Mouse (Mus musculus): ENCODE results near the gene Coa4.

Gene Coa4

GRCm38 (mm10) chr7:100536804-100537518 lies at the start of gene Coa4:
Gene Coa4, plus strand, starts transcription at chr7:100537071.
- peak; percentile 94 to 95 for DNase-seq (ENCODE audit: low spot score in 2 of 2)

DNA sequence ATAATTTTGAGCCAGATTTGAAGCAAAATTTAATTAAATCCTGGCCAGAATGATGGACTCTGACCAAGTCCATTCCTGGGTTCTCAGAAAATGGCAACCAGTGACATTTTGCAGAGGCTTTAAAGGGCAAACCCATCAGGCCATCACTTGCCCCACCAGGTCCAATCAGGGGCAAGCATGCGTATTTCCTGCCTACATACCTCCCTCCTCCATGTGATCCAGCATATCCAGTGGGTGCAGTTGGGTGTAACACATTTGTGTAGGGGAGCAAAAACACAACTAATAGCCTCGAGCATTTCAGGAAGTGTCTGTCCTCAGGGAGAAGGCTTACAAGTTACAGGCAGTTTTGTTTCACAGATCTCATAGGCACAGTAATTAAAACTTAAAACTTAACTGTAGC lies 49.6 kb upstream of the Coa4 start:
- no peak for DNase-seq (ENCODE audit: low spot score in 2 of 2)

DNA sequence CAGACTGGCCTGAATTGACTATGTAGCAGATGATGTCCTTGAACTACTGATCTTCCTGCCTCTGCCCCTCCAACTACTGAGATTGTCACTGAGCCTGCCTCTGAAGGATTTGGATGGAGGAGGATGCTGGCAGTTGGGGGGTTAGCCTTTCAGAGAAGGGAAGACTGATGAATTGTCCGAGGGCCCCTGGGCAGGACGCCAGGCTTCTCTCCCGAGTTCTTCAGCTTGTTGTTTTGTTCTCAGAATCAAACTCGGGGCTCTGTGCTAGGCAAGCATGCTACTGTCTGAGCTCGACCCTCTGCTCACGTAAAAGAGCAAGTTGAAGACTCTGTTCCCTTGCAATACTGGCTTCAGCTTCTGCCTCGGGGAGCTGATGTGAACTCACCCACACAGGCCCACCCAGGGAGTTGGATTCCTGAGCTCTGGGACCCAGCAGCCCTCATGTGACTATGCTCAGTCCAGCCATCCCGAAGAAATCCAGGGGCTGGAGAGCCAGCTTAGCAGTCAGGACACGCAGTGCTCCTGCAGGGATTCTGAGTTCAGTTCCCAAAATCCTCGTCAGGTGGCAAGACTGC lies 48.3 kb upstream of the Coa4 start:
- DNase-seq (ENCODE audit: low spot score in 2 of 2) = peak; percentile 60 to 72

GRCm38 (mm10) chr7:100492391-100493116 lies 44.3 kb upstream of the Coa4 start:
- DNase-seq (ENCODE audit: low spot score in 2 of 2) = no peak

GRCm38 (mm10) chr7:100493117-100493483 lies 43.8 kb upstream of the Coa4 start, which contains the start of gene Ucp2:
Gene Ucp2, plus strand, starts transcription at chr7:100493337.
- DNase-seq (ENCODE audit: low spot score in 2 of 2) = peak; percentile 67 to 71

- peak in 1 of 2 experiments; percentile 71 for DNase-seq (ENCODE audit: low spot score in 2 of 2)
Measured at GRCm38 (mm10) chr7:100493484-100494414, 43.1 kb upstream of the Coa4 start.

DNA sequence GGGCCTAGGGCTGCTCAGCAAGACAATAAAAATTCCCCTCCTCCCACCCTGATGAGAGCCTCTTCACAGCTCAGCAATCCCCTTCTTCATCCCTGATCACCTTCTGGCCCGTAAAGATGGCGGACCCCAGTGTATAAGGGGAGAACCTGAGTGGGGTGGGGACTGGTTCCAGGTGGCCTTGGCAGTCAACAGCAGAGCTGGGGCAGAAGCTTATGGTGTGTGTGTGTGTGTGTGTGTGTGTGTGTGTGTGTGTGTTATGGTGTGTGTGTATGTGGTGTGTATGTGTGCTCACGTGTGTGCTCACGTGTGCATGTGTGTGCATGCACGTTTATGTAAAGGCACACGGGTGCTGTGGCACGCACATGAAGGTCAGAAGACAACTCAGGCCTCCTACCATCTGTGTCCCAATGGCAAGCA lies 42.4 kb upstream of the Coa4 start:
- no peak for DNase-seq (ENCODE audit: low spot score in 2 of 2)

DNA sequence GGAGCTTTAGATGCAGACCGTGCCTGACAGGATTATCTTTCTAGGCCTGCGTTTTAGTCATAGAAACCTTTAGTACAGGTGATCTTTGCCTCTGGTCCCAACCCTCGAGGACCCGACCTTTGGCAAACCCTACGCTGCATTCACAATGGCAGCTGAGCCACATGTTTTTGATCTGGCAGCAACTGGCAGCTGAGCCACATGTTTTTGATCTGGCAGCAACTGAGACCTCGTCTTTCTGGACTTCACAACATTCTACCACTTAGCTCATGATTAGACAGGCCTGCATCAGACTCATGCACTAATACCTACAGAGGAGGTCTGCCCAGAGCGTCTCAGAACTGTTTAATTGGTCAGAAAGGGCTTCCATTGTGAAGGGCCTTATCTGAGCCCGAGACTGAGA lies 41.8 kb upstream of the Coa4 start:
- no peak for DNase-seq (ENCODE audit: low spot score in 2 of 2)

GRCm38 (mm10) chr7:100495581-100496251 lies 41.2 kb upstream of the Coa4 start:
- DNase-seq (ENCODE audit: low spot score in 2 of 2) = peak; percentile 85 to 92

GRCm38 (mm10) chr7:100496371-100496770 lies 40.5 kb upstream of the Coa4 start:
- DNase-seq (ENCODE audit: low spot score in 2 of 2) = no peak

GRCm38 (mm10) chr7:100496791-100497190 lies 40.1 kb upstream of the Coa4 start:
- no peak for DNase-seq (ENCODE audit: low spot score in 2 of 2)

DNA sequence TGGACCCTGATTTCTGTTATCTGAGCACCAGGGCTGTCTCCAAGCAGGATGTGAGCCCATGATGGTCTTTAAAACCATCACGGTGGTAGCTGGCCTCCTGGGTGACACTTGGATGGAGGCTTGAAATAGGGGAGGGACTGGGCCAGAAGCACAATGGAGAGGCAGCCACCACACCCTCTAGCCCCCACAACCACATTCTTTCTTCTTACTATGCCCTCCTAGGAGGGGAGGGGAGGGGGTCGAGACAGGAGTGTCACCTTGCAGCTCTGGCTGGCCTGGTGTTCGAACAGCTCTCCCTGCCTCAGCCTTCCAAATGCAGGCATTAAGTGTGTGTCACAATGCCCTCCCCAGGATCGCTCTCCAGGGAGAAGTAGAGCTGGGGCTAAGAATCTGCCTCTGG lies 39.5 kb upstream of the Coa4 start:
- no peak for DNase-seq (ENCODE audit: low spot score in 2 of 2)

DNA sequence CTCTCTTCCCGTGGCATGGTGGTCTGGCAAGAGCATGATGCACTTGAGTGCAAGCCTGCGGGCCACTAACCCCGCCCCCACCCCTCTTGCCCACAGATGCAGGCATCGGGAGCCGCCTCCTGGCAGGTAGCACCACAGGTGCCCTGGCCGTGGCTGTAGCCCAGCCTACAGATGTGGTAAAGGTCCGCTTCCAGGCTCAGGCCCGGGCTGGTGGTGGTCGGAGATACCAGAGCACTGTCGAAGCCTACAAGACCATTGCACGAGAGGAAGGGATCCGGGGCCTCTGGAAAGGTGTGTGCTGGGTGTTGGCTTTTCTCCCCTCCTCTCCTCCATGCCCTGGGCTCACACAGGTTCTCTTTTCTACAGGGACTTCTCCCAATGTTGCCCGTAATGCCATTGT lies 38.9 kb upstream of the Coa4 start:
- DNase-seq (ENCODE audit: low spot score in 2 of 2) = no peak

GRCm38 (mm10) chr7:100499465-100499864 lies 37.4 kb upstream of the Coa4 start:
- no peak for DNase-seq (ENCODE audit: low spot score in 2 of 2)

DNA sequence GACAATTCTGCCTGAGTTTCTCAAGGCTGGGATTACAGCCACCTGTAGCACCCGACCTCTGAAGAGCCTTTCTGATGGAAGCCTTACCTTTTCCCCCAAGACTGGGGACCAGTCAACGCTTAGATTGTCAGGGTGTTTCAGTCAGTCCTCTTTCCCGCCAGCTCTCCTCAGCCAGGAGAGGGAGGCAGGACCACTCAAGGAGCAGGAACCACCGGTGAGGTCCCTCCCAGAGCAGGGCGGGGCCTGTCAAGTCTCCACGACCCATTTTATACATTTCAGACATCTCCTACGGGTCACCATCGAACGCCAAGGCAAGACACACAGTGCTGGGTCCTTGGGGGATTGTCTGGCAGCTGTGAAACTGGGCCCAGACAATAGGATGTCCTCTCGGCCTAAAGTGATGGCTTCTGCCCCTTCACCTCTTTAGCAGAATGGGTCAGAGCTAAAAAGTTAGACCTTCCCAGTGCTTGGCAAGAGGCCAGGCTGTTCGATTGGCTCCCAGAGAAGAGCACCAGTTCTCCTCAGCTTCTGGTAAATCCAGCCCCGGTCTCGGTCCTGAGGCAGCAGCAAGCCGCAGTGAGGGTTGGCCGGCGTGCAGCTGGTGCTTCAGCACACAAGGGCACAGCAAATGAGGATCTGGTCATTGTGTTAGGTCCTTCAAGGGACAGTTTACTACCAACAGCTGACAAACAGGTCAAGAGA lies 36.4 kb upstream of the Coa4 start:
- no peak for DNase-seq (ENCODE audit: low spot score in 2 of 2)

DNA sequence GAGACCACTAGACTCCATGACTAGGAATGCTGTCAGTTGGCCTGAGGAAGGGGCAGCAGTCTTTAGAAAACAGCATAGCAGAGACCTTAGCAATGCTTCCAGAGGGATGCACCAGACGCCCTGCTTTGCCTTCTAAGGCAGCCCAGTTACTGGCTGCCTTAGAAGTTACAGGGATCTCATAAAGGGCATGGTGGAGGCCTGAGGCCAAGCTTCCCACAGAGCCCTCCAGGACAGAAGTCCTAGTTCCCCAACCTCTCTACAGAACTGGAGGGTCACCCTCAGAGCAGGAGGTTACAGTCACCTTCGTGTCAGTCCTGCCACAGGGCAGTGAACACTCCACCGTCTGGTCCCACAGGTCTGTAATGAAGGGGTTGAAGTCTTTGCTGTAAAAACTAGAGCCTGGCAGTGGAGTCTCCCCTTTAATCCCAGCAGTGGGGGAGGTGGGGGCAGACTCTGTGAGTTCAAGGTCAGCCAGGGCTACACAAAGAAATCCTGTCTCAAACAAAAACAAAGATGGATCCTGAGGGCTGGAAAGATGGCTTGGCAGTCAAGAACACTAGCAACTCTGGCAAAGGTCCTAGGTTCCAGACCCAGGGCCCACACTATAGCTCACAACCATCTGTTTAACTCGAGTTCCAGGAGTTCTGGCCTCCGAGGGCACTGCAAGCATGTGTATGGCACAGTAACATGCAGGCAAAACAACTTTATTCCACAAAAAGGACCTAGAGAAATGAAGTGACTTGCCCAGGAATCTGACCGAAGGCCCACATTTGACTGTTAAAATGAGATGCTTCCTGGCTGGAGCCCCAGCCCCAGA lies 35.6 kb upstream of the Coa4 start:
- no peak for DNase-seq (ENCODE audit: low spot score in 2 of 2)

GRCm38 (mm10) chr7:100501844-100502373 lies 35.0 kb upstream of the Coa4 start:
- DNase-seq (ENCODE audit: low spot score in 2 of 2) = no peak

DNA sequence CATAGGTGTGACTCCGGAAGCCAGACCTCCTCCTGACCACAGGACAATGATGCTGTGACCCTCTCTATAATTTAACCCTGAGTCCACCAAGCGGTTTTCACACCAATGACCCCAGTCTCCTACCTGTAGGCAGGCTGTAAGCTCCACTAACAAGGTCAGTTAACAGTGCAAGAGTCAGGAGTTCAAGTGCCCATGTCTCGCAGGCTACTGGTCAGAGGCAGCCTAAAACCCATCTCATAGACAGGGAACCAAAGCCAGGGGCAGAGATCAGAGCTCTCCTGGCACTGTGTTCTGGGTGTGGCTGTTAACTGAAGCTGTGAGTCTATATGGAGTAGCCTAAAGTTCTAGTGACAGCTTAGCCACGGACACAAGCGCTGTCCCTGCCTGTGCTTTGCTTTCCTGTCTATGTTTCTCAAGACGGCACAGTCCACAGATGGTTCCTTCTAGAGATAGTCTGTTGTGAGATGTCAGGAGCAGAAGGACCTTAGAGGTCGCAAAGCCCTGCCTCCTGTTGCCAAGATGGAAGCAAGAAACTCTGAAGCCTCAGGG lies 34.4 kb upstream of the Coa4 start:
- DNase-seq (ENCODE audit: low spot score in 2 of 2) = no peak

- no peak for DNase-seq (ENCODE audit: low spot score in 2 of 2)
Measured at GRCm38 (mm10) chr7:100503076-100503475, 33.8 kb upstream of the Coa4 start.
